Mouse (Mus musculus) naive thymus-derived CD4-positive, alpha-beta T cell, adult 2 months (primary cell): ENCODE data around the gene Pawr.
"Not testable (repeated sequence)": the region's sequence is repeated elsewhere in the genome, so short reads cannot be mapped to it uniquely, and the experiment has no call there.

ENCODE experiments used
- DNase-seq: peaks from one replicate; pipeline ENCODE4 v3.0.0-alpha.2; 2011; ENCODE audit warnings: low read depth

Pawr gene

GRCm38 (mm10) chr10:108314396-108314795 lies 17.5 kb upstream of the Pawr start:
- DNase-seq = no peak

DNA sequence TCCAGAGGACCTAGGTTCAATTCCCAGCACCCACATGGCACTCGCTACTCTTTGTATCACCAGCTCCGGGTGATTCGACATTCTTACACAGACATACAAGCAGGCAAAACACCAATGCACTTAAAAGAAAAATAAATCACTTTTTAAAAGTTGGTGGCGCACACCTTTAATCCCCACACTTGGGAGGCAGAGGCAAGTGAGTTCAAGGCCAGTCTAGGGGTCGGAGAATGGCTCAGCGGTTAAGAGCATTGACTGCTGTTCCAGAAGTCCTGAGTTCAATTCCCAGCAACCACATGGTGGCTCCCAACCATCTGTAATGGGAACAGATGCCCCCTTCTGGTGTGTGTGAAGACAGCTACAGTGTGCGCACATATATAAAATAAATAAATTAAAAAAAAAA lies 16.7 kb upstream of the Pawr start:
- no peak for DNase-seq

- DNase-seq = no peak
Measured at GRCm38 (mm10) chr10:108328356-108328755, 3.6 kb upstream of the Pawr start.

- no peak for DNase-seq
Measured at GRCm38 (mm10) chr10:108328983-108329382, 2.9 kb upstream of the Pawr start.

- no peak for DNase-seq
Measured at GRCm38 (mm10) chr10:108329771-108330170, 2.1 kb upstream of the Pawr start.

GRCm38 (mm10) chr10:108330964-108331363 lies 957 bp upstream of the Pawr start:
- no peak for DNase-seq

DNA sequence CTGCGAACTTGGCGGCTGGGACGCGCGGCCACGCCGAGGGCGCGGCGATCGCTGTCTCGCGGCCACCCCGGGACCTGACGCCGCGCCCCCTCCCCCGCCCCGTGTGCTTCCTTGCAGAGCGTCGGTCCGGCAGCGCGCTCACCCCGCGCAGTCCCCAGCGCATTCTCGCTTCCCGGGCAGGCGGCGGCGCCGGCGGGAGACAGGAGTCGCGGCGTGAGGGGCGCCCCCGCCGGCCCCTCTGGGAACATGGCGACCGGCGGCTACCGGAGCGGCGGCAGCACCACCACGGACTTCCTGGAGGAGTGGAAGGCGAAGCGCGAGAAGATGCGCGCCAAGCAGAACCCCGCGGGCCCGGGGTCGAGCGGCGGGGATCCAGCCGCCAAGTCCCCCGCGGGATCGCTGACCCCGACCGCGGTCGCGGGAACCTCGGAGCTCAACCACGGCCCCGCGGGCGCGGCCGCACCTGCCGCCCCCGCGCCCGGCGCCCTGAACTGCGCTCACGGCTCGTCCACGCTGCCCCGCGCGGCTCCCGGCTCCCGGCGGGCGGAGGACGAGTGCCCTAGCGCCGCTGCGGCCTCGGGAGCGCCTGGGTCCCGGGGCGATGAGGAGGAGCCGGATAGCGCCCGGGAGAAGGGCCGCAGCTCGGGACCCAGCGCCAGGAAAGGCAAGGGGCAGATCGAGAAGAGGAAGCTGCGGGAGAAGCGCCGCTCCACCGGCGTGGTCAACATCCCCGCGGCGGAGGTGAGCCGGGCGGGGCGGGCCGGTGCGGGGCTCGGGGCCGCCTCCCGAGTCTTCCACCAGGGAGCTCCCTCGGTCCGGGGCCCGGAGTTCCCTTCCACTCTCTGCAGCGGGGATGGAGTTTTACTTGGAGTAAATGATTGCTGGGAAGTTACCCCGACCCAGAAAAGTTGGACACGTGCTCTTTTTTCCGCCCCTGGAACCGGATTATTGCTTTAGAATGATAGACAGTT lies 935 bp downstream of the Pawr start:
- DNase-seq = peak; percentile 3

- peak; percentile 22 for DNase-seq
Measured at GRCm38 (mm10) chr10:108333642-108334041, 1.7 kb downstream of the Pawr start.

GRCm38 (mm10) chr10:108334096-108334495 lies 2.2 kb downstream of the Pawr start:
- no peak for DNase-seq

- DNase-seq = no peak
Measured at GRCm38 (mm10) chr10:108335736-108336292, 3.9 kb downstream of the Pawr start.

DNA sequence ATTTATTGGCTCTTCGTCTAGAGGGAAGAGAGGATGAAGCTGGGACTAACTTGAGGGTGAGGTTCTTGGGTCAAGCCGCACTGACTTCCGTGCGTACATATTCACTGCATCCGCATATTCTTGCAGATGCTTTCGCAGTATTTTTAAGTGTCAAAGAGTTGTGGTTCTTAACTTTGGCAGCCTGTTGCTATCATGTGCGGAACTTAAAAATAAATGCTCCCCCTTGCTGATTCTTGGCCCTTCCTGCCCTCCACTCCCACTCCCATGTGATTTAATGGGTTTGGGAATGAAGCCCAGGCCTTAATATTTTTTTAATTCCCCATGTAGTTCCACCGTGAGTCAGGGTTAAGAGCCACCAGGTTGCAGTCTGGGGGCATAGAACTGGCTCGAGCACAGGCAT lies 4.7 kb downstream of the Pawr start:
- no peak for DNase-seq

DNA sequence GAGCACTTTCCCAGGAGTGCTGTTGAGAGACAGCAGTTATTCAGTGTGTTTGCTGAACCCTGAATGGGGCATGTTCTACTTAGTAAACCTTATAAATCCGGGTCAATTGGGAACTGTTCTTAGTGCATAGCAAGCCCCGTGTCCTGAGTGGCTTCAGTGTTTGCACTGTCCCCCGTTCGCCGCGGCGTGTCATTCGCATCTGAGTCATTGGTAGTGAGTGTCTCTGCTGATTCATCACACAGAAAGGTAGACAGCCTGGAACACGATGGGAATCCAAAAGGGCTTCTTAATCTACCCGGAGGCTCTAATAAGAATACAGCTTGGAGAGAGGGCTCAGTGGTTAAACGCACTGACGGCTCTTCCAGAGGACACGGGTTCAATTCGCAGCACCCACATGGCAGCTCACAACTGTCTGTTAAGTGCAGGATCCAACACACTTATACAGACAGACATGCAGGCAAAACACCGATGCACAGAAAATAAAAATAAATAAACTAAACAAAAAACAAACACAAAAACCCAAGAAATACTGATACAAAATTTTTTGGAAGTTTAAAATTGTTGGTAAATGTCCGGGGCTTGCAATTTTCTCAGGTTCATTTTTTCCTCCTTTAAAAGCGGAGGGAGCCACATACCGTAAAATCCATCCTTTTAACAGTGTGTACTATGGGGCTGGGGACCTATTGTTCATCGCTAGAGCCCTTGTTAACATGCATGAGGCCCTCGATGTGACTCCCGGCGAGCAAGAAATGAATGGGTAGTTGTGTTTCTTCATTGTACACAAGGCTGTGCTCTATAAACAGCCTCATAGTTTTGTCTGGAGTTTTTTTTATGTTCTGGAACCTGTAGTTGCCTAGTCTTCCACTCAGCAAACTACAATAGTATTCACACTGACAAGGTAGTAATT lies 6.4 kb downstream of the Pawr start:
- no peak for DNase-seq

GRCm38 (mm10) chr10:108339118-108339517 lies 7.2 kb downstream of the Pawr start:
- no peak for DNase-seq

DNA sequence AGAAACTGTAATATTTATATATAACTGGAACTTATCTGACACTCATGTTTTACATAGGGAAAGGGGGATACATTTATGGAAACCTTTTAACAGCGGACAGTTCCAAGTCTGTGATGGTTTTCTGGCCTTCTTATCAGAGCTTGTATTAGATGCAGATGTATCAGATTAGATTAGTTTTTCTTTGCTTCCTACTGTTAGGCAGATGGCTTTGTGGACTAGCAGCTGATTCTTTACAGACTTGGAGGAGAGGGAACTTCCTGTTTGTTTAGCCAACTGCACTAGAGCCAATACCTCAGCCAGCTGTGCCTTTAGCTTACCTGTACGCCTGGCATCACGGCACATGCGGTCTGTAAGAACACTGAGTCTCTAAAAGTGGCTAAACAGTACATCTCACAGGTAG lies 8.0 kb downstream of the Pawr start:
- no peak for DNase-seq

DNA sequence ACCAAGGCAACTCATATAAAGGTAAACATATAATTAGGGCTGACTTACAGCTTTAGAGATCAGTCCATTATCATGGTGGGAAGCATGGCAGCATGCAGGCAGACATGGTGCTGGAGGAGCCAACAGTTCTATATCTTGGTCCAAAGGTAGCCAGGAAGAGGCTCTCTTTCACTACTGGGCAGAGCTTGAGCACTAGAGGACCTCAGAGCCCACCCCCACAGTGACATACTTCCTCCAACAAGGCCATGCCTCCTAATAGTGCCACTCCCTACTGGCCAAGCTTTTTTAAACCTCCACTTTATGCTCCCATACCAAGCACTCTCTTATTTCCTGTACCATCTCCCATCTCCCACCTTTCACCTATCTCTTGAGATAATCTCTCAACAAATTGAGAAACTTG lies 11.8 kb downstream of the Pawr start:
- no peak for DNase-seq

- DNase-seq = no peak
Measured at GRCm38 (mm10) chr10:108345123-108345522, 13.2 kb downstream of the Pawr start.

DNA sequence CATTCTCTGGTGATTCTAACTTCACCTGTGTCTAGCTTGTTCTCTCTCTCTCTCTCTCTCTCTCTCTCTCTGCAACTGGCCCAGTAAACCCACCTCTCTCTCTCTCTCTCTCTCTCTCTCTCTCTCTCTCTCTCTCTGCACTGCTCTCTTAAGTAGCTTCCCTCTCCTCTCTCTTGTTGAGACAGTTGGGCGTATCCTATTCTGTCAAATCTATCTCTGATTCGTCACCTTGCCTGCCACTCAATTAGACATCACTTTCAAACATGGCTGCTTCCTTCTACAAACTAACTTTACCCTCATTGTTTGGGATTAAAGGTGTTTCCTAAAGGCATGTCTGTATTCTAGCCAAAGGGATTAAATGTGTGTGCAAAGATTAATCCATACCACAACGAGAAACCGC lies 14.4 kb downstream of the Pawr start:
- DNase-seq = not testable (repeated sequence)

GRCm38 (mm10) chr10:108350125-108351070 lies 18.5 kb downstream of the Pawr start:
- DNase-seq = no peak

DNA sequence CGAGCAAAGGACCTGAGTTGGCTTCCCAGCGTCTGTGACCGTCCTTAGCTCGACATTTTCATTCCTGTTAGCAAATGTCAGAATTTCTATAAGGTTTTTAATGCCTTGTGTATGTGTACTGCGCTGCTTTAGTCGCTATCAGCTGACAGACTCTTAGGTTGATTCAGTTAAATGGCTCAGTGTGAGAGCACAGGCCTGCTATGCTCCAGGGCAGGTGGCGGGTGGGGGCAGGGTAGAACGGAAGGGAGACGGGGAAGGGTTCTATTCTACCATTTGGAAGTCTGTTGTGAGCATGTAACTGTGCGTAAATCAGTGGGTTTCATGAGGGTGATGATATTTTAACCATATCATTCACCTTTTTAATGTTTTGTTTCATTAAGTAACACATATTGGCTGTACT lies 21.0 kb downstream of the Pawr start:
- no peak for DNase-seq

- no peak for DNase-seq
Measured at GRCm38 (mm10) chr10:108354726-108355391, 22.9 kb downstream of the Pawr start.

- DNase-seq = no peak
Measured at GRCm38 (mm10) chr10:108355392-108355775, 23.5 kb downstream of the Pawr start.
